Mouse (Mus musculus) kidney, adult 2 months (tissue): ENCODE measurements around the gene Mecom.

Source experiments
- CTCF ChIP-seq: fragments of 200-500 bp; conservative IDR thresholded peaks from 2 replicates; pipeline ENCODE4 v1.5.1; 2011; ENCODE audit warnings: low read depth, mild to moderate bottlenecking, control low read depth, low read length, moderate library complexity, mixed read lengths; ENCODE audit not compliant: insufficient read depth, insufficient read length
- POLR2A ChIP-seq: fragments of 200-500 bp; IDR thresholded peaks from one replicate; pipeline ENCODE4 v1.6.1; 2011; ENCODE audit warnings: low read depth, low read length, control low read depth

- TF ChIP-seq CTCF = no peak
- no peak for TF ChIP-seq POLR2A
These were observed 300.6 kb downstream of the Mecom start for GRCm38 (mm10) chr3:30247256-30247655.
